Mouse (Mus musculus): ENCODE results near the gene Vamp9. TPM values are rescaled to one million over a fixed set of nuclear protein-coding genes. Genes with fewer than 3 reads are reported as not detected.

Vamp9 gene
- polyA plus RNA-seq, 1 experiment = not detected

DNA sequence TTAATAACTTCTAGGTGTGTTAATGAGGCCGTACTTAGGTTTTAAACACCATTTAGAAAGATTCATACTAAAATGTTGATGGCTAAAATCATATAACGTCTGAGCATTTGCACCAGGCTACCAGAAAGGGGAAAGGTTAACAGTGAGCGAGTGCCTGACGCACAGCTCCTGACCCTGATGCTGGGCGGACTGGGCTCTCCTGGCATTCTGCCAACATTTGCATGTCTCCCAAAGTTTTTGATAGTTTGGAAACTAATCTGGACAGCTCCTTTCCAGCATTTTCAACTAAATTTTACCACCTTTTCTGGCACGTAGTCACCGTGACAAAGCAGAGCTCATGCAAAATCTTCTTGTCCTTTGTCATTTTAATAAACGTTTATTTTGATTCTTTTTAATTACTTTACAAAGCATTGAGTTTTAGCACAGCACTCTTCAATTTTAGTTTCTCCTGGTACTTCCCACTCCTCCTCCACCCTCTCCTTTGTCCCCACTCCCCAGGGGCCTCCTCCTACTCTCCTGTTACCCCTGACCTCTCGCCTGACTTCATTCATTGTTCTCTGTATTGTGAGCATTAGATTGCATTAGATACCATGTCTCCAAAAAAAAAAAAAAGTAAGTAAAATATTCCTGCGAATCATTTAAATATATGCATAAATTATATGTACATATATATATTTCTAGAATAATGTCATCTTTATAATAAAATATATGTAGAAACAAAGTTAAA, 35.9 kb downstream of the Vamp9 start:
- Histone ChIP-seq H3K27me3 (ENCODE audit: control insufficient read depth, insufficient read depth, low read length) (no peaks in the 10 kb centered on the region), H3K4me1 (ENCODE audit: control insufficient read depth, insufficient read depth, insufficient read length, low read length) (no peaks in the 10 kb centered on the region), H3K36me3 (ENCODE audit: control insufficient read depth, insufficient read depth, low read length) (no peaks in the 10 kb centered on the region), H3K27ac (ENCODE audit: insufficient read depth, low read depth, low read length) (no peak overlapping the region), H3K4me3 (ENCODE audit: low read depth, low read length) (no peak overlapping the region)
- TF ChIP-seq CTCF (IDR thresholded peaks at IDR 0.05; ENCODE audit: extremely low read depth, insufficient read length, insufficient replicate concordance, low read depth, low read length) (no peak), POLR2A (IDR thresholded peaks at IDR 0.05; ENCODE audit: low read depth, low read length) (no peak)
- WGBS = 76% methylated on average over 10 of the region's 10 CpGs

DNA sequence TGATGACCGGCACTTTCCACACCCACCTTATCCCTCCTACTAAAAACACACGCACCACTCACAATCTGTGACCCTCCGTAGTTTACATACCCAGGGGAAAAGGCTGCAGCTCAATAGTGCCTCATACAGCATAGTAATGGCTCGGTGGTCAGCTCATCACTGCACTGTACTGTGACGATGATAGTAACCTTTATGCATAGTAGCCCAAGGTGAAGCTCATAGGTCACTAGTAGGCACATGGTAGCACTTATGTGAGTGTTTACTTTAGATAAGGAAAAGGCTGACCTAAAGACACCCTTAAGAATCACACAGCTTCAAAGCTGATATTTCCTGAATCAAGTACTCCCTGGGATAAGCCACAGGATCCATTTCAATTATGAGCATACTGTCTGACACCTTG, 46.5 kb downstream of the Vamp9 start:
- TF ChIP-seq POLR2A (IDR thresholded peaks at IDR 0.05; ENCODE audit: low read depth, low read length) (no peak), CTCF (IDR thresholded peaks at IDR 0.05; ENCODE audit: extremely low read depth, insufficient read length, insufficient replicate concordance, low read depth, low read length) (no peak)
- no peaks in the 10 kb centered on the region for H3K27me3 ChIP-seq (ENCODE audit: control insufficient read depth, insufficient read depth, low read length)
- 63% methylated on average over 5 of the region's 5 CpGs for WGBS

DNA sequence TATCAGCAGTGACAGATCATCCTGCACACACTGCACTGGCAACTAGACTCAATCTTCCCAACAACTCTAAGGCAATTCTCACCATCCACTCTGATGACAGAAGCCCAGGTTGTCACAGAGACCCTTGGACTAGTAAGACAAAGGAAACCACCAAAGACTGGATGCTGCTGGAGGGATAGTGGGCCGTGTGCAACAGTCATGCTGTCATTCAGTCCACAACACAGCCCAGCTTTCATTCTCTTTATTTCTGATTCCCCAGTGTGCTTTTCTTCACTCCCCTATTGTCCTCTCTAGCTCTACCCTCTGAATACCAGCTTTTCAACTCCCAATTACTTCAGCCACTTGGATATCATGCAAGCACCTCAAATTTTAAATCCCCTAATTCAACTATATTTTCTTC, 47.8 kb downstream of the Vamp9 start:
- TF ChIP-seq CTCF (IDR thresholded peaks at IDR 0.05; ENCODE audit: extremely low read depth, insufficient read length, insufficient replicate concordance, low read depth, low read length) (no peak), POLR2A (IDR thresholded peaks at IDR 0.05; ENCODE audit: low read depth, low read length) (no peak)
- Histone ChIP-seq H3K4me1 (ENCODE audit: control insufficient read depth, insufficient read depth, insufficient read length, low read length) (no peaks in the 10 kb centered on the region), H3K4me3 (ENCODE audit: low read depth, low read length) (no peak overlapping the region), H3K27me3 (ENCODE audit: control insufficient read depth, insufficient read depth, low read length) (no peaks in the 10 kb centered on the region), H3K27ac (ENCODE audit: insufficient read depth, low read depth, low read length) (no peak overlapping the region), H3K36me3 (ENCODE audit: control insufficient read depth, insufficient read depth, low read length) (peaks cover 7% of the 10 kb centered on the region)
- WGBS = 73% methylated on average over 1 of the region's 1 CpGs

More for the DNA sequence above, 46.5 kb downstream of the Vamp9 start:
- Histone ChIP-seq H3K4me1 (ENCODE audit: control insufficient read depth, insufficient read depth, insufficient read length, low read length) (no peaks in the 10 kb centered on the region), H3K36me3 (ENCODE audit: control insufficient read depth, insufficient read depth, low read length) (peaks cover 3% of the 10 kb centered on the region; the same call in 1 of the 2 replicates), H3K27ac (ENCODE audit: insufficient read depth, low read depth, low read length) (no peak overlapping the region), H3K4me3 (ENCODE audit: low read depth, low read length) (no peak overlapping the region)

GRCm38 (mm10) chr5:99958666-99959065, 52.6 kb downstream of the Vamp9 start:
- Histone ChIP-seq H3K27me3 (ENCODE audit: control insufficient read depth, insufficient read depth, low read length) (no peaks in the 10 kb centered on the region), H3K4me3 (ENCODE audit: low read depth, low read length) (no peak overlapping the region), H3K4me1 (ENCODE audit: control insufficient read depth, insufficient read depth, insufficient read length, low read length) (no peaks in the 10 kb centered on the region), H3K36me3 (ENCODE audit: control insufficient read depth, insufficient read depth, low read length) (peaks cover 29% of the 10 kb centered on the region), H3K27ac (ENCODE audit: insufficient read depth, low read depth, low read length) (no peak overlapping the region)
- TF ChIP-seq POLR2A (IDR thresholded peaks at IDR 0.05; ENCODE audit: low read depth, low read length) (no peak), CTCF (IDR thresholded peaks at IDR 0.05; ENCODE audit: extremely low read depth, insufficient read length, insufficient replicate concordance, low read depth, low read length) (no peak)
- WGBS = 40% methylated on average over 1 of the region's 1 CpGs

GRCm38 (mm10) chr5:99959236-99959936, 53.3 kb downstream of the Vamp9 start:
- WGBS = 81% methylated on average over 2 of the region's 2 CpGs
- no peaks in the 10 kb centered on the region for H3K27me3 ChIP-seq (ENCODE audit: control insufficient read depth, insufficient read depth, low read length)
- no peaks in the 10 kb centered on the region for H3K4me1 ChIP-seq (ENCODE audit: control insufficient read depth, insufficient read depth, insufficient read length, low read length)
- TF ChIP-seq CTCF (IDR thresholded peaks at IDR 0.05; ENCODE audit: extremely low read depth, insufficient read length, insufficient replicate concordance, low read depth, low read length) (no peak), POLR2A (IDR thresholded peaks at IDR 0.05; ENCODE audit: low read depth, low read length) (no peak)
- H3K4me3 ChIP-seq (ENCODE audit: low read depth, low read length) = no peak overlapping the region
- H3K27ac ChIP-seq (ENCODE audit: insufficient read depth, low read depth, low read length) = no peak overlapping the region
- peaks cover 33% of the 10 kb centered on the region for H3K36me3 ChIP-seq (ENCODE audit: control insufficient read depth, insufficient read depth, low read length)

GRCm38 (mm10) chr5:99959960-99960359, 53.9 kb downstream of the Vamp9 start:
- no peaks in the 10 kb centered on the region for H3K4me1 ChIP-seq (ENCODE audit: control insufficient read depth, insufficient read depth, insufficient read length, low read length)
- H3K4me3 ChIP-seq (ENCODE audit: low read depth, low read length) = no peak overlapping the region
- H3K27ac ChIP-seq (ENCODE audit: insufficient read depth, low read depth, low read length) = no peak overlapping the region
- no peaks in the 10 kb centered on the region for H3K27me3 ChIP-seq (ENCODE audit: control insufficient read depth, insufficient read depth, low read length)
- peaks cover 34% of the 10 kb centered on the region for H3K36me3 ChIP-seq (ENCODE audit: control insufficient read depth, insufficient read depth, low read length)
- WGBS = 50% methylated on average over 2 of the region's 2 CpGs
- TF ChIP-seq CTCF (IDR thresholded peaks at IDR 0.05; ENCODE audit: extremely low read depth, insufficient read length, insufficient replicate concordance, low read depth, low read length) = no peak
- no peak for TF ChIP-seq POLR2A (IDR thresholded peaks at IDR 0.05; ENCODE audit: low read depth, low read length)

DNA sequence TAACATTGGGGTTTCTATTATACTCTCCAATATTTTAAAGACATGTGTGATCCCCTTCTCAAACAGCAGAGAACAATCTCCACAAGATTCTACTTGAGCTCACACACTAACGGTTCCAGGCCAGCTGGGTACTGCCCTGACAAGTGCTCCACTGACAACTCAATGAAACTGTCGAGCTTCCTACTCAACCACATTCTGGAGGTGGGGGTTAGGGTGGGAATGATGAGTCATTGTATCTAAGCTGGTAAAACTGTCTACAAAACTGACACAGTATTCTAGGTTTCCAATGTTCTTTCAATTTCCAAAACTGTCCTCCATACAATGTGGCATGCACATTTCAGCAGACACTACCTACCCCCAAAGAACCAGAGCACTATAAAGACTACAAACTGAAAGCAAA, 67.9 kb downstream of the Vamp9 start:
- H3K4me1 ChIP-seq (ENCODE audit: control insufficient read depth, insufficient read depth, insufficient read length, low read length) = peaks cover 11% of the 10 kb centered on the region; the same call in 1 of the 2 replicates
- H3K36me3 ChIP-seq (ENCODE audit: control insufficient read depth, insufficient read depth, low read length) = peaks cover 10% of the 10 kb centered on the region
- WGBS = 4% methylated on average over 2 of the region's 2 CpGs
- no peak for TF ChIP-seq POLR2A (IDR thresholded peaks at IDR 0.05; ENCODE audit: low read depth, low read length)
- TF ChIP-seq CTCF (IDR thresholded peaks at IDR 0.05; ENCODE audit: extremely low read depth, insufficient read length, insufficient replicate concordance, low read depth, low read length) = no peak
- no peak overlapping the region for H3K27ac ChIP-seq (ENCODE audit: insufficient read depth, low read depth, low read length)
- no peaks in the 10 kb centered on the region for H3K27me3 ChIP-seq (ENCODE audit: control insufficient read depth, insufficient read depth, low read length)
- H3K4me3 ChIP-seq (ENCODE audit: low read depth, low read length) = no peak overlapping the region

Data from small intestine, adult 2 months (tissue).